Mouse (Mus musculus) liver, embryonic 13.5 days (tissue): ENCODE measurements at regions not wholly inside any gene's neighbourhood (a gene's known extent, or its start where the extent isn't known, plus 50 kb on each side); places are given as distances from the start of the nearest gene placed in this dataset.

Experiments used
- ATAC-seq: fragments of 200-750 bp; cut with Nextera tagmentation; 2 replicates; pipeline ENCODE4 v1.8.0; 2017; ENCODE audit warnings: low read depth, mild to moderate bottlenecking, moderate number of reproducible peaks, moderate library complexity
- DNase-seq: peaks from one replicate; pipeline ENCODE4 v3.0.0; 2022
- H3K27ac ChIP-seq: fragments of 300-500 bp; sonication (generic); 2 replicates; pipeline ENCODE4 v1.5.1; 2015; ENCODE audit warnings: moderate library complexity, mild to moderate bottlenecking, inconsistent platforms
- H3K27me3 ChIP-seq: fragments of 300-500 bp; sonication (generic); 2 replicates; pipeline ENCODE4 v1.6.1; 2015; ENCODE audit warnings: mild to moderate bottlenecking, inconsistent platforms
- H3K36me3 ChIP-seq: fragments of 300-500 bp; sonication (generic); 2 replicates; pipeline ENCODE4 v1.6.1; 2015; ENCODE audit warnings: mild to moderate bottlenecking, inconsistent platforms
- H3K4me1 ChIP-seq: fragments of 300-500 bp; sonication (generic); replicated peaks from 2 replicates; pipeline ENCODE4 v1.6.1; 2015; ENCODE audit warnings: inconsistent platforms
- H3K4me2 ChIP-seq: fragments of 300-500 bp; sonication (generic); 2 replicates; pipeline ENCODE4 v1.6.1; 2015; ENCODE audit warnings: inconsistent platforms, mild to moderate bottlenecking, moderate library complexity
- H3K4me3 ChIP-seq: fragments of 300-500 bp; sonication (generic); replicated peaks from 2 replicates; pipeline ENCODE4 v1.5.1; 2015; ENCODE audit warnings: mild to moderate bottlenecking, inconsistent platforms
- H3K9ac ChIP-seq: fragments of 300-500 bp; sonication (generic); 2 replicates; pipeline ENCODE4 v1.6.1; 2015; ENCODE audit warnings: mild to moderate bottlenecking, inconsistent platforms
- H3K9me3 ChIP-seq: fragments of 300-500 bp; sonication (generic); replicated peaks from 2 replicates; pipeline ENCODE4 v1.6.1; 2016; ENCODE audit warnings: inconsistent platforms
- WGBS: fragments of 180-500 bp; shearing (Covaris S2); methylation state at CpG from one replicate; pipeline ENCODE4 v1.1.7; 2015; ENCODE audit not compliant: insufficient replicate concordance; 5-methylcytosine and 5-hydroxymethylcytosine counted together

- no peak overlapping the region for H3K27ac ChIP-seq
- ATAC-seq, result peak; percentile 50; the same call in 1 of the 2 replicates
- no peak overlapping the region for H3K4me3 ChIP-seq
- no peaks in the 10 kb centered on the region for H3K36me3 ChIP-seq
- WGBS, result 24% methylated on average over 8 of the region's 8 CpGs
- DNase-seq, result peak; percentile 3
- H3K4me2 ChIP-seq, result no peak overlapping the region
- no peak overlapping the region for H3K9ac ChIP-seq
- peaks cover 8% of the 10 kb centered on the region; the same call in 1 of the 2 replicates for H3K4me1 ChIP-seq
- H3K27me3 ChIP-seq, result no peaks in the 10 kb centered on the region
- H3K9me3 ChIP-seq, result no peaks in the 10 kb centered on the region
Observed at GRCm38 (mm10) chr2:116942321-116942791, 63.9 kb downstream of the Tmco5 start.

- Histone ChIP-seq H3K27me3 (no peaks in the 10 kb centered on the region), H3K9me3 (peaks cover 4% of the 10 kb centered on the region; the same call in 1 of the 2 replicates), H3K4me1 (no peaks in the 10 kb centered on the region), H3K27ac (no peak overlapping the region), H3K4me3 (no peak overlapping the region), H3K4me2 (no peak overlapping the region), H3K36me3 (no peaks in the 10 kb centered on the region), H3K9ac (no peak overlapping the region)
- WGBS, result 62% methylated on average over 3 of the region's 3 CpGs
- ATAC-seq (no peak), DNase-seq (no peak)
Observed at GRCm38 (mm10) chr2:116948538-116948937, 70.0 kb downstream of the Tmco5 start.

- Histone ChIP-seq H3K27me3 (no peaks in the 10 kb centered on the region), H3K4me1 (no peaks in the 10 kb centered on the region), H3K4me3 (no peak overlapping the region), H3K27ac (no peak overlapping the region), H3K4me2 (no peak overlapping the region), H3K9me3 (peaks cover 4% of the 10 kb centered on the region; the same call in 1 of the 2 replicates), H3K9ac (no peak overlapping the region), H3K36me3 (no peaks in the 10 kb centered on the region)
- ATAC-seq, result no peak
- 72% methylated on average over 3 of the region's 3 CpGs for WGBS
- DNase-seq, result no peak
Observed at GRCm38 (mm10) chr2:116949741-116950140, 71.2 kb downstream of the Tmco5 start.

GRCm38 (mm10) chr2:116950154-116950553 is 71.7 kb downstream of the Tmco5 start:
- Histone ChIP-seq H3K36me3 (no peaks in the 10 kb centered on the region), H3K9me3 (peaks cover 4% of the 10 kb centered on the region; the same call in 1 of the 2 replicates), H3K4me1 (no peaks in the 10 kb centered on the region), H3K27me3 (no peaks in the 10 kb centered on the region), H3K27ac (no peak overlapping the region), H3K4me3 (no peak overlapping the region), H3K9ac (no peak overlapping the region), H3K4me2 (no peak overlapping the region)
- WGBS, result 73% methylated on average over 5 of the region's 5 CpGs
- no peak for ATAC-seq
- DNase-seq, result no peak

- Histone ChIP-seq H3K27ac (no peak overlapping the region), H3K4me3 (no peak overlapping the region), H3K9me3 (peaks cover 4% of the 10 kb centered on the region; the same call in 1 of the 2 replicates), H3K36me3 (no peaks in the 10 kb centered on the region), H3K4me1 (no peaks in the 10 kb centered on the region), H3K4me2 (no peak overlapping the region), H3K27me3 (no peaks in the 10 kb centered on the region), H3K9ac (no peak overlapping the region)
- 55% methylated on average over 1 of the region's 1 CpGs for WGBS
- DNase-seq (no peak), ATAC-seq (no peak)
Observed at GRCm38 (mm10) chr2:116951481-116951880, 73.0 kb downstream of the Tmco5 start.

GRCm38 (mm10) chr2:116954280-116954679 is 75.8 kb downstream of the Tmco5 start:
- no peak overlapping the region for H3K4me2 ChIP-seq
- DNase-seq (no peak), ATAC-seq (no peak)
- no peaks in the 10 kb centered on the region for H3K27me3 ChIP-seq
- H3K4me1 ChIP-seq, result no peaks in the 10 kb centered on the region
- H3K9ac ChIP-seq, result no peak overlapping the region
- H3K36me3 ChIP-seq, result no peaks in the 10 kb centered on the region
- H3K4me3 ChIP-seq, result no peak overlapping the region
- no peak overlapping the region for H3K27ac ChIP-seq
- 81% methylated on average over 7 of the region's 7 CpGs for WGBS
- peaks cover 4% of the 10 kb centered on the region; the same call in 1 of the 2 replicates for H3K9me3 ChIP-seq

GRCm38 (mm10) chr2:116954896-116955295 is 76.4 kb downstream of the Tmco5 start:
- no peak overlapping the region for H3K27ac ChIP-seq
- no peak for DNase-seq
- WGBS, result 65% methylated on average over 4 of the region's 4 CpGs
- no peaks in the 10 kb centered on the region for H3K36me3 ChIP-seq
- H3K27me3 ChIP-seq, result no peaks in the 10 kb centered on the region
- no peaks in the 10 kb centered on the region for H3K4me1 ChIP-seq
- H3K4me3 ChIP-seq, result no peak overlapping the region
- no peak for ATAC-seq
- no peak overlapping the region for H3K9ac ChIP-seq
- peaks cover 4% of the 10 kb centered on the region; the same call in 1 of the 2 replicates for H3K9me3 ChIP-seq
- no peak overlapping the region for H3K4me2 ChIP-seq

- Histone ChIP-seq H3K9ac (no peak overlapping the region), H3K27me3 (no peaks in the 10 kb centered on the region), H3K27ac (no peak overlapping the region), H3K4me1 (no peaks in the 10 kb centered on the region), H3K36me3 (no peaks in the 10 kb centered on the region), H3K4me2 (no peak overlapping the region), H3K4me3 (no peak overlapping the region), H3K9me3 (no peaks in the 10 kb centered on the region)
- 52% methylated on average over 8 of the region's 8 CpGs for WGBS
- DNase-seq (no peak), ATAC-seq (no peak)
Observed at GRCm38 (mm10) chr2:116963116-116963873, 84.8 kb downstream of the Tmco5 start.

GRCm38 (mm10) chr2:116966266-116966665 is 87.8 kb downstream of the Tmco5 start:
- no peaks in the 10 kb centered on the region for H3K4me1 ChIP-seq
- no peaks in the 10 kb centered on the region for H3K27me3 ChIP-seq
- no CpG with 5 or more reads among the region's 1 CpGs for WGBS
- no peak overlapping the region for H3K27ac ChIP-seq
- H3K4me2 ChIP-seq, result no peak overlapping the region
- no peak for DNase-seq
- H3K9ac ChIP-seq, result no peak overlapping the region
- H3K36me3 ChIP-seq, result no peaks in the 10 kb centered on the region
- no peaks in the 10 kb centered on the region for H3K9me3 ChIP-seq
- no peak overlapping the region for H3K4me3 ChIP-seq
- ATAC-seq, result no peak

- peaks cover 27% of the 10 kb centered on the region for H3K4me1 ChIP-seq
- H3K9me3 ChIP-seq, result no peaks in the 10 kb centered on the region
- 0 out of 2 replicates have a peak overlapping the region, but pooled peaks have one; percentile 10 for H3K4me3 ChIP-seq
- 18% methylated on average over 9 of the region's 9 CpGs for WGBS
- peak overlapping the region; percentile 46 for H3K4me2 ChIP-seq
- no peak overlapping the region for H3K9ac ChIP-seq
- H3K27ac ChIP-seq, result peak overlapping the region; percentile 53; the same call in 1 of the 2 replicates
- H3K27me3 ChIP-seq, result peaks cover 31% of the 10 kb centered on the region
- H3K36me3 ChIP-seq, result no peaks in the 10 kb centered on the region
- no peak for DNase-seq
- ATAC-seq, result no peak
Observed at GRCm38 (mm10) chr2:116971666-116972613, 93.4 kb downstream of the Tmco5 start.

- Histone ChIP-seq H3K4me3 (0 out of 2 replicates have a peak overlapping the region, but pooled peaks have one; percentile 10), H3K9me3 (no peaks in the 10 kb centered on the region), H3K36me3 (no peaks in the 10 kb centered on the region), H3K4me1 (peaks cover 27% of the 10 kb centered on the region), H3K27ac (peak overlapping the region; percentile 53; the same call in 1 of the 2 replicates), H3K27me3 (peaks cover 32% of the 10 kb centered on the region), H3K4me2 (peak overlapping the region; percentile 46), H3K9ac (no peak overlapping the region)
- 7% methylated on average over 6 of the region's 6 CpGs for WGBS
- no peak for DNase-seq
- ATAC-seq, result peak; percentile 34; the same call in 1 of the 2 replicates
Observed at GRCm38 (mm10) chr2:116972614-116972985, 94.1 kb downstream of the Tmco5 start.
